Mouse (Mus musculus): ENCODE results near the gene Ebf1. TPM values are rescaled to one million over a fixed set of nuclear protein-coding genes. Genes with fewer than 3 reads are reported as not detected.

The Ebf1 gene
- polyA plus RNA-seq, 1 experiment from 2014 or later = 7.6 TPM

- peaks cover 17% of the 10 kb centered on the region for H3K4me1 ChIP-seq
- H3K27me3 ChIP-seq (ENCODE audit: insufficient read depth, poor library complexity, severe bottlenecking) = no peaks in the 10 kb centered on the region
- no peak for DNase-seq (ENCODE audit: low spot score)
- no peaks in the 10 kb centered on the region for H3K36me3 ChIP-seq
- no peaks in the 10 kb centered on the region for H3K9me3 ChIP-seq
- no peak overlapping the region for H3K27ac ChIP-seq
- H3K4me3 ChIP-seq = no peak overlapping the region
- 62% methylated on average over 3 of the region's 3 CpGs for WGBS
Measured at GRCm38 (mm10) chr11:44774411-44774810, 157.3 kb downstream of the Ebf1 start.

DNA sequence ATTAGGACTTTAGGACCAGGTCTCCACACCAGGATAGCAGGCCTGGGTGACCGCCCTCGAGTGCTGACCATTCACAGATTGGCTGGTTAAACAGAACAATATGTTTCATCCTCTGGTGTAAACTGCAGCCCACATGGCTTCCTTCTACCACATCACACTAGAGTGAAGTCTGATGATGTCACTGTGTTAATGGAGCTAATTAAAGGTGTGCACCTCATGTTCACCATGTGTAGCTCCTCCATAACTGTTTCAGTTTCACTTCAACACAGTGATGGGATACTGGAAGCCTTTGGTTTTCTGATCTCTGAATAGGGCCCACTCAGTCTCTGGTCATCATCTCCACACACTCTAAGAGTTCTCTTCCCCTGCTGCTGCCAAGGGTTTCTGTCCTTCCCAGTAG, 158.4 kb downstream of the Ebf1 start:
- H3K4me3 ChIP-seq = no peak overlapping the region
- H3K4me1 ChIP-seq = peaks cover 10% of the 10 kb centered on the region
- DNase-seq (ENCODE audit: low spot score) = no peak
- H3K27ac ChIP-seq = no peak overlapping the region
- H3K9me3 ChIP-seq = no peaks in the 10 kb centered on the region
- WGBS = 85% methylated on average over 2 of the region's 2 CpGs
- H3K27me3 ChIP-seq (ENCODE audit: insufficient read depth, poor library complexity, severe bottlenecking) = no peaks in the 10 kb centered on the region
- no peaks in the 10 kb centered on the region for H3K36me3 ChIP-seq

- H3K4me3 ChIP-seq = no peak overlapping the region
- no peaks in the 10 kb centered on the region for H3K27me3 ChIP-seq (ENCODE audit: insufficient read depth, poor library complexity, severe bottlenecking)
- 39% methylated on average over 2 of the region's 2 CpGs for WGBS
- peaks cover 5% of the 10 kb centered on the region; the same call in 1 of the 2 replicates for H3K4me1 ChIP-seq
- H3K27ac ChIP-seq = no peak overlapping the region
- no peaks in the 10 kb centered on the region for H3K9me3 ChIP-seq
- no peak for DNase-seq (ENCODE audit: low spot score)
- no peaks in the 10 kb centered on the region for H3K36me3 ChIP-seq
Measured at GRCm38 (mm10) chr11:44776556-44776955, 159.4 kb downstream of the Ebf1 start.

DNA sequence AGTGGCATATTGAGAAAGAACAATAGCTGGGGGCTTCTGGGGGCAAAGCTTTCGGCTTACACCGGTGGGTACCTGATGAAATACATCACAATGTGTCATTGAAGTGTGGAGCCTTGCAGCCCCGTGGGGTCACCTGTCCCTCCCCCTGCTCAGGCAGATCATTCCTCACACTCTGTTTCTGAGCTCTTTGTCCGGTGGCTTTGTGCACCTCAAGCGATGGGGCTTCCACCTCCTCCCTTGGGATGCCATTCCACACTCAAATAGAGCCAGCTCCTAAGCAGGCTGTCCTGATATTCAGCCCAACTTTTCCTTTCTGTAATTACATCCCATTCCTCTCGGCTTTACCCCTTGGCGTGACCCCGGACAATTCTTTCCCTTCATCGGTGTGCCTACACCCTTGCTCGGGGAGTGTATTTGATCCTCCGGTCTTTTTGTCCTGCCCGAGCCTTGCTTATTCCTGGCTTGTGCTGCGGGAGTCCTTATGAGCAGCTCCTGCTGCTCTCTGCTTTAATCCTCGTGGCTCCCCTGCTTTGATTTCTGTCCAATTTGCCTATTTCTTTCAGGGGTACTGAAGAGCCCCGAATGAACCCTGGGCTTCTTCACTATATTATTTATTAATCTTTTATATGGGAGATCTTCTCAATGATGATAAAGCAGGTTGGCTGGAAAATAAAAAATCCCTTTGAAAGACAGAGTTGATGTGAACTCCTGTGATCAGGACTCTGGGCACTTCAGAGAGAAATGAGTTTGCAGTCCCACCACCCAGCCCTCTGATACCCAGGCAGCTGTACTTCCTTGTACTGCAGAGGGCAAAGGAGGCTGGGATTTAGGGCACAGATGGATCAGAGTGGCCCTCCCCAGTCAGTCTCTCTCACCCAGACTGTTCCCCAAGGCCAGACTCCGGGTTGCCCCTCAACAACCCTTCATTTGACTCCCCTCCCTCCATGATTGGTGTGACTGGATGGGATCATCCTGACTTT, 160.5 kb downstream of the Ebf1 start:
- DNase-seq (ENCODE audit: low spot score) = no peak
- Histone ChIP-seq H3K27ac (no peak overlapping the region), H3K4me1 (no peaks in the 10 kb centered on the region), H3K9me3 (no peaks in the 10 kb centered on the region), H3K4me3 (no peak overlapping the region), H3K36me3 (no peaks in the 10 kb centered on the region), H3K27me3 (ENCODE audit: insufficient read depth, poor library complexity, severe bottlenecking) (no peaks in the 10 kb centered on the region)
- WGBS = 63% methylated on average over 16 of the region's 16 CpGs

- Histone ChIP-seq H3K4me3 (no peak overlapping the region), H3K27me3 (ENCODE audit: insufficient read depth, poor library complexity, severe bottlenecking) (no peaks in the 10 kb centered on the region), H3K9me3 (no peaks in the 10 kb centered on the region), H3K27ac (no peak overlapping the region), H3K4me1 (no peaks in the 10 kb centered on the region), H3K36me3 (no peaks in the 10 kb centered on the region)
- 78% methylated on average over 1 of the region's 1 CpGs for WGBS
- DNase-seq (ENCODE audit: low spot score) = no peak
Measured at GRCm38 (mm10) chr11:44779030-44779429, 161.9 kb downstream of the Ebf1 start.

DNA sequence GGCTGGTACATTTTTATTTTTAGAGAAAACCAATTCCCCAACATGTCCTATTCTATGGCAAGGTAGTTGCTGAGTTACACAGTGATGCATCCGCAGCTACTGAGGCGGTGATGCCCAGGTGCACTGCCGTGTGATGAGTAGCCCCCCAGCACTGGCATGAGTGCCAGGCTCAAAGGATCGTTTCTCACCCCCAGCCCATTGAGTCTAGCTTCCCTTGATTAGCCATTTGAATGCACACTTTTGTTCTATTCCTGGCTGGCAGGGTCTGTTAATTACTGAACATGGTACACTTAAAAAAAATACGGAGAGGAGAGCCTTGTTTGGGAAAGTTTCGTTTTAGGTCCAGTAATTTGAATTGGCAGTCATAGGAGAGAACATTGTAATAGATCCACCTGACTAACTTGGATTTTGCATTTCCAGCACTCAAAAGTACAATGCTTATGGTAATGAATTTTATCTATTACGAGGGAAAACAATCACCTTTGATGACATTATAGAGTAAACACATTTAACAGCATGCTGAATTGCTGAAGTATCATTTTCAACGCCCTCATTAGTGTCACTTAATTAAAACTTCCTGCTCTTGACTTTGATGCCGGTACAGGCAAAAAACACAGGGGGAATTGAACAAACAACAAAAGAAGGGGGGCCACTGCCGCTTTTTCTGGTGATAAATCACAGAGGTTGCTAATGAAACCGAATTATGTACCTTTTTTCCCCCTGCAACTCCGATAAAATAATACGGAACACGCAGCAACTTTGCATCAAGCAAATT, 167.3 kb downstream of the Ebf1 start:
- no peaks in the 10 kb centered on the region for H3K9me3 ChIP-seq
- no peak for DNase-seq (ENCODE audit: low spot score)
- WGBS = 78% methylated on average over 14 of the region's 14 CpGs
- no peaks in the 10 kb centered on the region for H3K36me3 ChIP-seq
- no peak overlapping the region for H3K27ac ChIP-seq
- H3K4me3 ChIP-seq = no peak overlapping the region
- H3K4me1 ChIP-seq = peaks cover 8% of the 10 kb centered on the region; the same call in 1 of the 2 replicates
- H3K27me3 ChIP-seq (ENCODE audit: insufficient read depth, poor library complexity, severe bottlenecking) = no peaks in the 10 kb centered on the region

GRCm38 (mm10) chr11:44785063-44785462, 167.9 kb downstream of the Ebf1 start:
- Histone ChIP-seq H3K4me1 (peaks cover 8% of the 10 kb centered on the region; the same call in 1 of the 2 replicates), H3K27ac (no peak overlapping the region; the same call in 1 of the 2 replicates), H3K36me3 (no peaks in the 10 kb centered on the region), H3K9me3 (no peaks in the 10 kb centered on the region), H3K27me3 (ENCODE audit: insufficient read depth, poor library complexity, severe bottlenecking) (no peaks in the 10 kb centered on the region), H3K4me3 (no peak overlapping the region)
- no peak for DNase-seq (ENCODE audit: low spot score)
- 63% methylated on average over 7 of the region's 7 CpGs for WGBS

- H3K4me3 ChIP-seq = no peak overlapping the region
- no peak for DNase-seq (ENCODE audit: low spot score)
- no peaks in the 10 kb centered on the region for H3K36me3 ChIP-seq
- H3K9me3 ChIP-seq = no peaks in the 10 kb centered on the region
- 66% methylated on average over 5 of the region's 5 CpGs for WGBS
- no peaks in the 10 kb centered on the region for H3K27me3 ChIP-seq (ENCODE audit: insufficient read depth, poor library complexity, severe bottlenecking)
- H3K4me1 ChIP-seq = peaks cover 8% of the 10 kb centered on the region; the same call in 1 of the 2 replicates
- no peak overlapping the region; the same call in 1 of the 2 replicates for H3K27ac ChIP-seq
Measured at GRCm38 (mm10) chr11:44785479-44785878, 168.4 kb downstream of the Ebf1 start.

DNA sequence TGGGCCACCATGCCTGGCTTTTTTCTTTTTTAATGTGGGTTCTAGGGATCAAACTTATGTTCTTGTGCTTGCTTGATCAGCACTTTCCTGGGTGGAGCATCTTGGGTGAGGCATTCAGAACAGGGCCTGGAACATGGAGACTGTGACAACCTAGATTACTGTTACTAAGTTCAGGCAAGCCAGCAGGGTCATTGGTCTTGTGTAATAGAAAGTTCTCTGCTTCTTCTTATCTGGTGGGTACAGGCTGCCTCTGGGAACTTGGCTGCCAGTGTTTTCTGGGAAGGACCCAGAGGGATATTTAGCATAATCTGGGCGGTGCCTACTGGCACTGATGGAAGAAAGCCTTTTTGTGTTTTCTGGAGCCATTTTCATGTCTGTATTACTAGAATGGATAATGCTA, 170.9 kb downstream of the Ebf1 start:
- no peaks in the 10 kb centered on the region for H3K27me3 ChIP-seq (ENCODE audit: insufficient read depth, poor library complexity, severe bottlenecking)
- H3K9me3 ChIP-seq = no peaks in the 10 kb centered on the region
- no peak overlapping the region for H3K27ac ChIP-seq
- WGBS = 82% methylated on average over 1 of the region's 1 CpGs
- H3K4me1 ChIP-seq = peaks cover 8% of the 10 kb centered on the region; the same call in 1 of the 2 replicates
- DNase-seq (ENCODE audit: low spot score) = no peak
- no peaks in the 10 kb centered on the region for H3K36me3 ChIP-seq
- H3K4me3 ChIP-seq = no peak overlapping the region

DNA sequence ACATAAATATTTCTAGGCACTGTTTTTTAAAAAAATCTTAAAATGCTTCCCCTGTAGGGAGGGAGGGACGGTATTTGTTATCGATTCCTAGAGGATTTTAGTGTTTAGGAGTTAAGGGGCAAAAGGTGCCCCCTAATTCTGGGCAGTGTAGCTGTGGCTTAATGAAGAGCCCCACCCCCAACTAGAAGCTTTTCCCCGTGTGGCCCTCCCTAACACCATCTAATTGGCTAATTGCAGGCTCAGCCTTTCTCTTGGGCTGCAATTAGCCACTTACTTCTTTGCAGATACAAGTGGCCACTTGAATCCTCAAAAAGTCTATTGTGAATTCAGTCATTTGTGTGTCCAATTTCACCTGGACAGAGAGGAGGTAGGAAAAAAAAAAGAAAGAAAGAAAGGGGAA, 175.7 kb downstream of the Ebf1 start:
- 15% methylated on average over 3 of the region's 3 CpGs for WGBS
- Histone ChIP-seq H3K27me3 (ENCODE audit: insufficient read depth, poor library complexity, severe bottlenecking) (no peaks in the 10 kb centered on the region), H3K4me3 (no peak overlapping the region), H3K27ac (no peak overlapping the region), H3K4me1 (no peaks in the 10 kb centered on the region; the same call in 1 of the 2 replicates), H3K36me3 (no peaks in the 10 kb centered on the region), H3K9me3 (no peaks in the 10 kb centered on the region)
- DNase-seq (ENCODE audit: low spot score) = no peak

DNA sequence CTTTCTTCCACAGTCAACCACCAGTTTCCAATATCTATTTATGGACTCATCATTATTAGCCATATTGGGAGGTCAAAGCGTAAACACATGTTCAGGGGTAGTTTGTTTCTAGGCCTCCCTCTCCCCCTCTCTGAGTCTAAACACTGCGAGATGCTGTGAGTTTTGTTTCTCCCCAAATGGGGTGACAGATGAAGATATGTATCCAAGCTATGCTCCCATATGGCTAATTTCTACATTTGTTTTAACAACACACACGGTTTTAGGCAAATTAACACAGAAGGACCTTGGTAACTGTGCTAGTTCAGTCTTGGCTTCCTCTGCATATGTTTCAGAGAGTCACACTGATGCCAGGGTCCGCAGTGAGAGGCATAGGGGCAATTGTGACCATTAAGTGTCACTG, 177.8 kb downstream of the Ebf1 start:
- H3K27ac ChIP-seq = no peak overlapping the region
- no peak for DNase-seq (ENCODE audit: low spot score)
- H3K36me3 ChIP-seq = no peaks in the 10 kb centered on the region
- no peaks in the 10 kb centered on the region; the same call in 1 of the 2 replicates for H3K4me1 ChIP-seq
- no peaks in the 10 kb centered on the region for H3K27me3 ChIP-seq (ENCODE audit: insufficient read depth, poor library complexity, severe bottlenecking)
- H3K9me3 ChIP-seq = no peaks in the 10 kb centered on the region
- 85% methylated on average over 4 of the region's 4 CpGs for WGBS
- no peak overlapping the region for H3K4me3 ChIP-seq

DNA sequence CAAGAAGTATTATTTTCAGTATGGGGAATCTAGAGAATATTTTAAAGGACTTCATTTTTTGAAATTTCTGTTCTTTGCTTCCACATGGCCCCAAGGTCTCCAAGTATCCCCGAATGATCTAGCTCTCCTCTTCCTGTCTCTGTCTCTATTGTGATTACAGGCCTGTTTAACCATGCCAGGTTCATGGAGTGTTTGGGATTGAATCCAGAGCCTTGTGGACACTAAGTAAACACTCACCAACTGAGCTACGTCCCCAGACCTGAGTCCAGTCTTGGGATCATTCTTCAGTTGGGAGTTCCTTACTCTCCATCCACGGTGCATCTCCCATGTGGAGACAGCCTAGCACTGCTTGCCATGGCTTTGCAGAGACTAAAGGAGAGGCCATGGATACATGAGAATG, 178.7 kb downstream of the Ebf1 start:
- Histone ChIP-seq H3K9me3 (no peaks in the 10 kb centered on the region), H3K36me3 (no peaks in the 10 kb centered on the region), H3K27ac (no peak overlapping the region), H3K4me3 (no peak overlapping the region), H3K4me1 (no peaks in the 10 kb centered on the region; the same call in 1 of the 2 replicates), H3K27me3 (ENCODE audit: insufficient read depth, poor library complexity, severe bottlenecking) (no peaks in the 10 kb centered on the region)
- no peak for DNase-seq (ENCODE audit: low spot score)
- WGBS = 64% methylated on average over 3 of the region's 3 CpGs

- no peak overlapping the region for H3K4me3 ChIP-seq
- H3K9me3 ChIP-seq = no peaks in the 10 kb centered on the region
- no peaks in the 10 kb centered on the region for H3K36me3 ChIP-seq
- WGBS = 69% methylated on average over 3 of the region's 3 CpGs
- no peaks in the 10 kb centered on the region for H3K27me3 ChIP-seq (ENCODE audit: insufficient read depth, poor library complexity, severe bottlenecking)
- H3K27ac ChIP-seq = no peak overlapping the region
- H3K4me1 ChIP-seq = no peaks in the 10 kb centered on the region
- DNase-seq (ENCODE audit: low spot score) = no peak
Measured at GRCm38 (mm10) chr11:44798270-44798669, 181.2 kb downstream of the Ebf1 start.

All from heart, embryonic 10.5 days (tissue).